Mouse (Mus musculus) spleen, postnatal 36 days (tissue): ENCODE measurements around the gene Wdr11.
A peak's percentile ranks its signal among the peaks of the same experiment; 100 is the strongest.

ENCODE experiments used
- DNase-seq, 2 experiments: peaks; one replicate each; pipeline ENCODE4 v3.0.0; 2022; ENCODE audit warnings: low spot score in 2 of 2, mixed read lengths in 1 of 2

The Wdr11 gene

GRCm38 (mm10) chr7:129653791-129654271 is 62.2 kb downstream of the Wdr11 start:
- DNase-seq = peak; percentile 8 to 9

GRCm38 (mm10) chr7:129654923-129655322 is 63.3 kb downstream of the Wdr11 start:
- DNase-seq = no peak

DNA sequence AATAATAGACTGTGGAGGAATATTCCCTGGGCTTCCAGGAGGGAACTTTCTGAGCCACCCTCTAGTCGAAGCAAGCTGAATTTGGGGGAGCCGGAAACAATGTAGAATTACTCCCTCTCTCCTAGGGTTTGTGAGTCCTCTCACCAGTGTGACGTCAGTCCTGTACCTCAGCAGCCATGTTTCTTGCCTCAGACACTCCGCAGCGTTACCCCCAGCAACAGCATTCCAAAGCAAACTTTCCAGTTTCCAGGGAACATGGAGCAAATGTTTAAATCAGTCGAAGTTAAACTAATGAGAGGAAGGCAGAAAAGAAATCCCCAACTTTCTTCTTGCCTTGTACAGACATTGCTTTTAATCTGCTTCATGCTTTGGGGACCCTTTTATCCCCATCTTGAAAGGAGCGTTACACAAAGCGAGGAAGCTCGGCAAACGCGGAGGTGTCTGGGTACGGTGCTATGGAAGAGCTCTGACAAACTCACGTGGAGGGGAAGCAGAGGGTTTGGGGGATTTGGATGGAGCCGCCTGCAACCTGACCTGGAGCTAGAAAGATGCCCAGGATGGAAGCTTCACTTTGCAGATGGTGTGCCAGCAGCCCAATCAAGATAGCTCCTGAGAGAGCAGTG is 64.1 kb downstream of the Wdr11 start:
- no peak for DNase-seq

DNA sequence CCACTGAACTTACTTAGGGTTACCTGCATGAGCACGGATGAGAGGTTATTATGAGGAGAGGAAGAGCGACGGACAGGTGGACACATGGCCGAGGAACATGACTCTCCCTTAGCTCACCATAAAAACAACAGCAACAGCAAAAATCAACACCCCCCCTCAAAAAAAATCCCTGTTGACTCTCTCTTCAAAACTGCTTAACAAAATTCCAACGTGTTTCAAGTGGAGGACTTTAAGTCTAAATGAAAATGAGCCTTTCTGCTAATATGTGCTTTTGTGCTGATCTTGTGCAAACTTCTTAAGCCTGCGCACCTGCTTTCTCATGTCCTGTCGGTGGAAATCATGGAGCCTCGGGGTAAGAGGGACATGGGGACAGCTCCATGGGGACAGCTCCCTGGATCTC is 66.2 kb downstream of the Wdr11 start:
- DNase-seq = no peak

- no peak for DNase-seq
Observed at GRCm38 (mm10) chr7:129659755-129660154, 68.1 kb downstream of the Wdr11 start.

GRCm38 (mm10) chr7:129660546-129660945 is 68.9 kb downstream of the Wdr11 start:
- DNase-seq = no peak

DNA sequence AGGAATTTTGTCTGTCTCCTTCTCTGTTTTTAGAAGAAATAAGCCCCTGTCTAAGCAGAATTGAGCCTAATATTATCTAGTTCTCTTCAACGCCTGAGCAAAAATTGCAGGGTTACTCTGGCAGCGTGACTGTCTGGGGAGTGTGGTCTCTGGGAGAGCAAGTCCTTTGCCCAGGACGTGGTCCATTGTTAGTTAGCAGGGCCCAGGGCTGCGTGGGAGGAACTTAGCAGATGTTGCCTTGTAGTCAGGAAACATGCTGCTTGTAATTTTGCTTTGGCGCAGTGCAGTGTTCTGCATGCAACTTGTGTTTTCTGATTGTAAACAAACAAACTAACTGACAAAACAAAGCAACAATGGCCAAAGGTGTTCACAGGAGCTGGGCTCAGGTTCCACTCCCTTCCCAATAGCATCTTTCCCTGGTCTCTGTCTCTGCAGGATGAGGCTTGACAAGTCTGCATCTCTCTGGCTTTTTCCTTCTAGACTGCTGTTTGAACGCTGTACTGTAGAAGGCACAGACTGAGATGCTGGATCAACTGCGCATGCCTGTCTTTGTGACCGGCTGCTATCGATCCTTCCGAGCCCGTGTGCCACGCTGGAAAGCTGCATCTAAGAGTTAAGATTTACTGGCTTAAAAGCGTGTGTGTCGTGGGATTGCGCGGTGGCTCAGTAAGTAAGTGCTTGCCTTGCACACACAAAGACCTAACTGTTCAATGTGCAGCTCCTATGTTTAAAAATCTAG is 70.6 kb downstream of the Wdr11 start:
- DNase-seq = no peak

DNA sequence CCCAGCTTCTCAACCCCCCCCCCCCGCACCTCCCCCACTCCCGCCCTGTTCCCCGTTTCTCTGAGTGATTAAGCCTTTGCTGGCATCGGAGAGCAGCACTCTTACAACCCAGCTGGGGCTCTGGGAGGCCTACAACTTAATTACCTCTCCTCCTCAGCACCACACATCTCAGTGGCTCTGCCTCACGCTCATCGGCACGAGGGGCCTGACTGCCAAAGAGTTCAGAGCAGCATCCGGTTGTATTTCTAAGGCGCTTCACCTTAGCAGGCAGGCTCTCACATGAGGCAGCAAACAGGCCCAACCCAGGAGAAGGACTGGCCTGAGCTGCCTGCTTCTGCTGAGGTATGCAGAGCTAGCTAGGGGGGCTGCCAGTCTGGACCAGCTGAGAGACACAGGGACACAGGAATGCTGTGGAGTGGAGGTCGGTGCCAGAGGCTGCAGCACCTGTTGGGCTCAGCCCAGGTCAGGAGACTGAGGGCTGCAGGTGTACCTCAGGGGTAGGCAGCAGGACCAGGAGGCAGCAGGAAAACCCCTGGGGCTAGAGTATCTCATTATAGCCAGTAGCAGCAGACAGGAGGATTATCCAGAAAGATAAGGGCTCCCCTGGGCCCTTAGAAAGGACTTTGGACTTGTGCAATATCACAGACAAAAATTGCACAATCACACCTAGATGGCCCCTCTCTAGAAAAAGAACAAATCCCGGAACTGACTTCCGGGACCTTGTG is 72.3 kb downstream of the Wdr11 start:
- DNase-seq = no peak

GRCm38 (mm10) chr7:129665411-129665810 is 73.7 kb downstream of the Wdr11 start:
- DNase-seq = no peak

DNA sequence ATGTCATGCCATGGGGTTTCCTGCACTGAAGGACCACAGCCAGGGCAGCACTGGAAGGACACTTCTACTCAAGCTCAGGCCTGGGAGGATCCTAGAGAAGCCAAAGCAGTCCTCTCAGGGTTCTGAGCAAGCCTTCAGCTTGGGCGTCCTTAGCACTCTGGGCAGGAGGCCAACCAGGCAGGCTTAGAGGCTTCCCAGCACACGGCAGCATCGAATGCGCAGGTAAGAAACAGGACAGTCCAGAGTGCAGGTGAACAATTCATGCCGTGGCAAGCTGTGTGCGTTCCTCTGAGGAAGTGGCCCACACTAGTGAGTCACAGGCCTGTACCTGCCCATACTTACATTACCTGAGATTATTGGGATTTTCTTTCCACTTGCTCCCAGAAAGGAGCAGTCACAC is 74.3 kb downstream of the Wdr11 start:
- DNase-seq = no peak

DNA sequence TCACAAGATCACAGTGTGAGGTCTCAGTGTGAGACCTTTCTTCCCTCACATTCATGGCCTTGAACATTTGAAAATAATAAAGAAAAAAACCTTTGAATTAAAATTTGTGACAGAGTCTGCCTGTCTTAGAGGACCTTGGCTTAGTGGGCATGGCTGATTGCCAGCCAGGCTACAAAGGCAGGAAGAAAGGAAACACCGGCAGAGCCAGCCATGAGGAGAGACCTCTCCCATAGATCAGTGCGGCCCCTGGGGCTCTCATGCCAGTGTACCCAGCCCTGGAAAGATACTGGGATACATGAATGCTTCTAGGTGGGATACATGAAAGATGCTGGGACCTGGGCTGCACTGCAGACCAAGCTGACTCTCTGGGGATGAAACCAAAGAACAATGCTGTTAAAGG is 74.9 kb downstream of the Wdr11 start:
- DNase-seq = no peak

GRCm38 (mm10) chr7:129670280-129670679 is 78.6 kb downstream of the Wdr11 start:
- DNase-seq = no peak

- no peak for DNase-seq
Observed at GRCm38 (mm10) chr7:129671675-129672651, 80.3 kb downstream of the Wdr11 start.

- no peak for DNase-seq
Observed at GRCm38 (mm10) chr7:129673776-129674175, 82.1 kb downstream of the Wdr11 start.

GRCm38 (mm10) chr7:129674558-129674957 is 82.9 kb downstream of the Wdr11 start:
- DNase-seq = no peak

- no peak for DNase-seq
Observed at GRCm38 (mm10) chr7:129675852-129676251, 84.2 kb downstream of the Wdr11 start.

DNA sequence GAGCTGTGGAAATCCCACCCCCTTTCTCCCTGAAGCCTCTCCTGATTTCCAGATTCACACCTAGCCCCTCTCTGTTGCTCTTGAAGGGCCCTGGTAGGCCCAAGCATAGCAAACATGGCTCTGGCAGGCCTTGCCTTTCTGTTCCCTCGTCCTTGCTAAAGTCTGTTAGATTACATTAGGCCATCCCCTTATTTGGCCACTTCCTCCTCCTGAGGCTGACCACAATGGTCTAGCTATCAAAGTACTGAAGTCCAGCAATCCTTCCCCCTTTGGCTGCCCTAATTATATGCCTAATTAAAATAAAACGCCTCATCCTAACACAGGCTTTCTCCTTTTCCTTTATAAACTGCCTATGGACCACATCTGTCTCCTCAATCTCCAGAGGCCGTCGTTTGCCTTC is 85.5 kb downstream of the Wdr11 start:
- DNase-seq = no peak

- no peak for DNase-seq
Observed at GRCm38 (mm10) chr7:129678431-129678830, 86.8 kb downstream of the Wdr11 start.

DNA sequence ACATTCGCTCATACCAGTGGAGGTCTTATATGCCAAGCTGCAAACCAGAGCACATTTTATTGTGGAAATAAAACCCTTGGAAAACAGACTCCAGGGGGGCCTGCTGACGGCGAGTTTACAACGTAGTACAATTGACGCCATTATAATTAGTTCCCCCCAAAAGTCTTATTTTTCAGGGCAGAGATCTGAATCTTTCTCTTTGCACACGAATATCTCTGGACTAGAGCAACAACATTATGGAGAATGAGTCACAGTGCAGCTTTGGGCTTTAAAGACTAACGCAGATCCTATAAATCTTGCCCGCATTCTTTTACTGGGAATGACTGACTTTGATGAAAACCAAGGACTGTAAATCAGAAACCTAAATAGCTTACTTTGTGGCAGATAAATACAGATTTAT is 87.3 kb downstream of the Wdr11 start:
- DNase-seq = no peak

- DNase-seq = no peak
Observed at GRCm38 (mm10) chr7:129680534-129681210, 89.0 kb downstream of the Wdr11 start.

DNA sequence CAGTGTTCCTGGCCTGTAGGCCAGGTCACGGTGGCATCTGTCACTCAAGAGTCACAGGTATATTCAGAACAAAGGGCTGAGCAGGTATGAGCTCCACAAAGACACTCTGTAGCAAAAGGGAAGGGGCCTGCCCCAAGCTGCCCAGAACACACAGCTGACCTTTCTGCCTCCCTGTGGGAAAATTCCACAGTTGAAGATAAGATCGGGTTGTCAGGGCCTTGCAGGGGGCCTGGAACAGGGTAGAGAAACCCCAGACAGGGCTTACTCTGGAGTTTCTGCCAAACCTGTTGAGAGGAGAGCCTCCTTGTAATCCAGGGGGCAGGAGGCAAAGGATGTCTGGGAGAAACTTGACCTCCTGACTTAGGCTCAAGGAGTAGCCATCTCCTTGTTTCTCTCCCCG is 90.9 kb downstream of the Wdr11 start:
- DNase-seq = no peak
